Mouse (Mus musculus) midbrain, embryonic 10.5 days (tissue): ENCODE data around the gene Oxnad1. TPM values are rescaled to one million over a fixed set of nuclear protein-coding genes. Genes with fewer than 3 reads are reported as not detected.
"Not testable (repeated sequence)": the region's sequence is repeated elsewhere in the genome, so short reads cannot be mapped to it uniquely, and the experiment has no call there.

Source experiments
- DNase-seq: peaks from one replicate; pipeline ENCODE4 v3.0.0-alpha.2; 2017; ENCODE audit warnings: low spot score
- H3K27ac ChIP-seq: fragments of 300-500 bp; sonication (generic); replicated peaks from 2 replicates; pipeline ENCODE4 v1.5.1; 2016; ENCODE audit warnings: mild to moderate bottlenecking
- H3K27me3 ChIP-seq: fragments of 300-500 bp; sonication (generic); 2 replicates; pipeline ENCODE4 v1.6.1; 2016; ENCODE audit warnings: low read depth, mild to moderate bottlenecking; ENCODE audit not compliant: poor library complexity, severe bottlenecking
- H3K36me3 ChIP-seq: fragments of 300-500 bp; sonication (generic); 2 replicates; pipeline ENCODE4 v1.6.1; 2016; ENCODE audit warnings: mild to moderate bottlenecking, moderate library complexity
- H3K4me1 ChIP-seq: fragments of 300-500 bp; sonication (generic); 2 replicates; pipeline ENCODE4 v1.6.1; 2016
- H3K4me3 ChIP-seq: fragments of 300-500 bp; sonication (generic); 2 replicates; pipeline ENCODE4 v1.5.1; 2016; ENCODE audit warnings: mild to moderate bottlenecking, moderate library complexity
- H3K9me3 ChIP-seq: fragments of 300-500 bp; sonication (generic); replicated peaks from 2 replicates; pipeline ENCODE4 v1.6.1; 2016; ENCODE audit warnings: mild to moderate bottlenecking
- WGBS: fragments of 180-500 bp; shearing (Covaris S2); methylation state at CpG from one replicate; pipeline ENCODE4 v1.1.7; 2016; 5-methylcytosine and 5-hydroxymethylcytosine counted together
- polyA plus RNA-seq: library from polyadenylated mRNA; unstranded; fragments of >200 nt; fragmentation: Nextera tagmentation; extraction: Ambion mirVana; gene quantifications from 2 replicates; pipeline ENCODE4 v1.2.1, GENCODE M21; 2016

Gene Oxnad1
- polyA plus RNA-seq, 1 experiment from 2014 or later: 26.7 TPM

DNA sequence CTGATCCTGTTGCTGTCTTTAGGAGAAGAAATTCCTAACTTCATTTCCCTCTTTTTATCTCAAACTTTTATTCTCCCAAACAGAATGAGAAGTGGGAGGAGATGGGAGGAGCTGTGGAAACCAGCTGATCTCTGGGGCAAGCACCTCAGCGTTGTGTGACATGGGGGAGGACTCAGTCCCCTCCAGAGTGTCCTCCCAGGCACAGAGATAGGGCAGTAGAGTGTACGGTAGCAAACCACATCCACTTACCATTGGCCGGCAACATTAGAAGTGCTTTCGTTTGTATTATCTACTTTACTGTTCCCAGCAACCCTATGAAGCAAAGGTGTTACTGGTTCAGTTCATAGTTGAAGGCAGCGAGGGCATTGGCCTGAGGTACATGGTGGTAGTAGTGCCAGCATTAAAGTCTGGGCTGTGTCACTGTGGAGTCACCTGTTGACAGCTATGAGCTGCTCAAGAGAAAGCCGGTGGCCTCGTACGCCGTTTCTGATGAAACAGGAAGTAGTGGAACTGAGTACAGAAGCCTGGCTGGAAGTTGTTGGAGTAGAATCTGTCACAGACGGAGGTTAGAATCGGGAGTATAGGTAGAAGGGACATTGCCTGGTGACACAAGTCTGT lies 8.4 kb downstream of the Oxnad1 start:
- no peaks in the 10 kb centered on the region for H3K9me3 ChIP-seq
- 89% methylated on average over 11 of the region's 11 CpGs for WGBS
- no peak overlapping the region for H3K27ac ChIP-seq
- no peaks in the 10 kb centered on the region for H3K27me3 ChIP-seq
- no peak for DNase-seq
- no peaks in the 10 kb centered on the region for H3K4me1 ChIP-seq
- H3K4me3 ChIP-seq: no peak overlapping the region
- H3K36me3 ChIP-seq: peaks cover 72% of the 10 kb centered on the region

DNA sequence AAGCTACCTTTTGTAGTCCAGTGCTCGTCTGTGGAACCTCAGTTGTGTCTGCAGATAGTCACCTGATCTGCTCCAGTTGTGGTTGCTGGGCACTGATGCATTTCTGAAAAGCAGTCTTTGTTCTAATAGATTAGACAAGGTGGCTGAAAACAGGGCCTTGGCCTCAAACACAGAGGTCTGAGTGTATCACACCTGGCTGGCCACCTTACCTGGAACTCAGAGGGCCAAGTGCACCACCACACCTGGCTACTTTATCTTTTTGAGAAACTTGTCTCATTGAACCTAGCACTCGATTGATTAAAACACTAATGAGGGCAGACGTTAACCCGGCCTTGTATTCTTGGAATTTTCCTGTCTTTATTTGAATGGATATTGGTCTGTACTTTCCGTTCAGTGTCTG lies 10.5 kb downstream of the Oxnad1 start:
- H3K9me3 ChIP-seq: no peaks in the 10 kb centered on the region
- WGBS: 91% methylated on average over 5 of the region's 5 CpGs
- no peak for DNase-seq
- H3K4me3 ChIP-seq: no peak overlapping the region
- H3K27ac ChIP-seq: no peak overlapping the region
- H3K4me1 ChIP-seq: no peaks in the 10 kb centered on the region
- H3K27me3 ChIP-seq: no peaks in the 10 kb centered on the region
- peaks cover 93% of the 10 kb centered on the region for H3K36me3 ChIP-seq

DNA sequence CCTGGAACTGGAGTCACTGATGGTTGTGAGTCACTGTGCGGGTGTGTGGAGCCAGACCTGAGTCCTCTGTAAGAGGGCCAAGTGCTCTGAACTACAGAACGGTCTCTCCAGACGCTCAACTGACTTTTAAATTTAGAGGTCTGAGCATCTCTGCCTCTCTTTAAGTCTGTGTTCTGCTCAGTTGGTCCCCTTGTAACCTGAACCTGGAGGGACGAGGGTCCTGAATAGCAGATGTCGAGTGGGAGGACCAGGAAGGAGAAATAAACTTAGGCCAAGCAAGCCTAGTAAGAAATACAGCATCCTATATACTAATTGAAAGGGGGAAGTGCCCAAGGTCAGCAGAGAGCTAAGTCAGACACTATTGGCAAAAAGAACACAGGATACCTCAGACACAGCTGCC lies 11.6 kb downstream of the Oxnad1 start:
- no peak overlapping the region for H3K27ac ChIP-seq
- H3K4me1 ChIP-seq: no peaks in the 10 kb centered on the region
- no peaks in the 10 kb centered on the region for H3K9me3 ChIP-seq
- WGBS: 91% methylated on average over 5 of the region's 5 CpGs
- peaks cover 94% of the 10 kb centered on the region for H3K36me3 ChIP-seq
- no peak for DNase-seq
- no peaks in the 10 kb centered on the region for H3K27me3 ChIP-seq
- no peak overlapping the region for H3K4me3 ChIP-seq

DNA sequence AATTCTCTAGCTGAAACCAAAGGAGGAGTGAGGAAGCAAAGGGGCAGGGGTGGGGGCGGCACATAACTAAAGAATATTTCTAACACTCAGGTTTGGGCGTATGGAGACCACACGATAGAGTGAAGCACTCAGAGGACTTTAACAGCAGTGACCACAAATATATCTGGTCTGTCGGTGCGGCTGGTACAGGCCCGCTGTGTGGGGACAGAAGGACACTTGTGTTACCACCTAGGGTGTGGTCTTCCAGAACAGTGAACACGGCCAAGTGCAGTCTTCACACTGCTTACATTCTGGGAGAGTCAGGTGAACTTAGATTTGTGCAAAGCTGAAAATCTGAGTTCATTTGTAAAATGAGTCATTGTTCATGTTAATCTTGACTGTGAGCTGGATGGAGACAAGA lies 12.5 kb downstream of the Oxnad1 start:
- no peak overlapping the region for H3K27ac ChIP-seq
- no peak overlapping the region for H3K4me3 ChIP-seq
- DNase-seq: no peak
- 96% methylated on average over 7 of the region's 7 CpGs for WGBS
- peaks cover 94% of the 10 kb centered on the region for H3K36me3 ChIP-seq
- no peaks in the 10 kb centered on the region for H3K27me3 ChIP-seq
- no peaks in the 10 kb centered on the region for H3K4me1 ChIP-seq
- H3K9me3 ChIP-seq: no peaks in the 10 kb centered on the region

DNA sequence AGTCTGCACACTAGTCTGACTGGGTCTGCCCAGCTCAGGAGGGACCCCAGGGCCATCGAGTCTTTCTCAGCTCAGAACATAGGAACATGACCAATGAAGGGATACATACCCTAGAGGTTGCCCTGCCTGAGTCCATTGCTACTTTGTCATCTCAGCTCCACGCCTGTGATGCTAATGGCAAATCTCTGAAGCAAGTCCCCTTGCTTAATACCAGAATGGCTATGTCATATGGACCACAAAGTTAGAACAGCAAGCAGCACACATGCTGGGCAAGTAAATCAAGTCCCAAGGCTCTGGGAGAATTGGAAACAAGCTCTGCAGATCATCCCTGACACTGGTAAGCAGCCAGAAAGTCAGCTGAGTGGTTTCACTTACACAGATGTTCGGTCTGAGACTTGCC lies 13.8 kb downstream of the Oxnad1 start:
- peaks cover 93% of the 10 kb centered on the region for H3K36me3 ChIP-seq
- H3K4me1 ChIP-seq: no peaks in the 10 kb centered on the region
- no peak overlapping the region for H3K4me3 ChIP-seq
- H3K27me3 ChIP-seq: no peaks in the 10 kb centered on the region
- no peak for DNase-seq
- H3K27ac ChIP-seq: no peak overlapping the region
- H3K9me3 ChIP-seq: no peaks in the 10 kb centered on the region
- WGBS: 92% methylated on average over 3 of the region's 3 CpGs

DNA sequence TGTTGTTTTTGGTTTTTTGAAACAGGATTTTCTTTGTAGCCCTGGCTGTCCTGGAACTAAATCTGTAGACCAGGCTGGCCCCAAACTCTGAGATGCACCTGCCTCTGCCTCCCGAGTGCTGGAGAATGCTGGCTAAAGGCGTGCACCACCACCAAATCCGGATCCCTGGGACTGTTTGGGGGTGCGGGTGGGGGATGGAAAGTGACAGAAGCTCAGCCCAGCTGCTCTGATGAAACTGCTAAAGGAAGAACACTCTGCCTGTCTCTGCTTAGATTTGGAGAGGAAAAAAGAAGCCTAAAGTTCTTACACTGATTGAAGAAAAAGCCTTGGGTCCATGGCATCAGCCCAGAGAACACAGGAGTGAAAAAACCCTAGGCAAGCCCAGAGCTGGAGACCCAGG lies 18.4 kb downstream of the Oxnad1 start:
- Histone ChIP-seq H3K27ac (no peak overlapping the region), H3K4me3 (no peak overlapping the region), H3K4me1 (no peaks in the 10 kb centered on the region), H3K27me3 (no peaks in the 10 kb centered on the region), H3K9me3 (no peaks in the 10 kb centered on the region), H3K36me3 (peaks cover 53% of the 10 kb centered on the region)
- 90% methylated on average over 4 of the region's 4 CpGs for WGBS
- DNase-seq: no peak

DNA sequence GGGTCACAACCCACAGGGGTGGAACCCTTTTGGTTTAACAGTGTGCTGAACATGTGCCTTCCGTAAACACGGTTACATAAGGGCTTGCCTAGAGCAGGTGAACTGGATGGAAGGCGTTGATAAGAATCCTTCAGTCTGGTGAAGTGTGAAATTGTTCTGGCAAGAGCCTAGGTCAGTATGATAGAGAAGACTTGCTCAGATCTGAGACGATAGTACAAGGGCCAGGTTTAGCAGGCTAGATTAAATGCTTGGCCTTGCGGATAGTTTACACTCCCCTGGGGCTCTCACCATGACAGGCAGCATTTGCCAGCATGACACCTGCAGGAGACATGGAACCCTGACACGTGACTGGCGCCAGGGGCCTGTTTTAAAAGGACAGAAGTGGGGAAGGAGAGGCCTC lies 20.5 kb downstream of the Oxnad1 start:
- no peak overlapping the region for H3K27ac ChIP-seq
- no peak overlapping the region for H3K4me3 ChIP-seq
- no peaks in the 10 kb centered on the region for H3K9me3 ChIP-seq
- H3K27me3 ChIP-seq: no peaks in the 10 kb centered on the region
- no peaks in the 10 kb centered on the region for H3K4me1 ChIP-seq
- H3K36me3 ChIP-seq: peaks cover 32% of the 10 kb centered on the region
- no peak for DNase-seq
- WGBS: 69% methylated on average over 7 of the region's 7 CpGs

DNA sequence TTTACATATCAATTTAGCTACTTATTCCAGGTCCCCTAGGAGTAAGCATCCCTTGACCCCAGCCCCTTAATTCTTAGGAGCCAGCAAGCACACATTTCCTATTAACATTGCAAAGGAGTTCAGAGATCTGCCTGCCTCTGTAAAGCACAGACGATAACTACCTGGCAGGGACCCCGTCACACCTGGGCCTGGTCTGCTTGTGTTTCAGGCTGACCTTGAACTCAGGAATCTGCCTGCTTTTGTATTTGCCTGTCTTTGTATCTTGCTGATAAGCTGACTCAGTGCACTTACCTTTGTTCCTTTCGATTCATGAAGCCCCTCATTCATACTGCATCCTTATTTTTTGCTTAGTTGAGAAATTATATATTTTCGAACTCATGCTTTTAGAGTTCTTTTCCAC lies 21.7 kb downstream of the Oxnad1 start:
- DNase-seq: no peak
- Histone ChIP-seq H3K27me3 (no peaks in the 10 kb centered on the region), H3K36me3 (peaks cover 23% of the 10 kb centered on the region), H3K4me3 (no peak overlapping the region), H3K4me1 (no peaks in the 10 kb centered on the region), H3K9me3 (no peaks in the 10 kb centered on the region), H3K27ac (no peak overlapping the region)
- 89% methylated on average over 4 of the region's 4 CpGs for WGBS

DNA sequence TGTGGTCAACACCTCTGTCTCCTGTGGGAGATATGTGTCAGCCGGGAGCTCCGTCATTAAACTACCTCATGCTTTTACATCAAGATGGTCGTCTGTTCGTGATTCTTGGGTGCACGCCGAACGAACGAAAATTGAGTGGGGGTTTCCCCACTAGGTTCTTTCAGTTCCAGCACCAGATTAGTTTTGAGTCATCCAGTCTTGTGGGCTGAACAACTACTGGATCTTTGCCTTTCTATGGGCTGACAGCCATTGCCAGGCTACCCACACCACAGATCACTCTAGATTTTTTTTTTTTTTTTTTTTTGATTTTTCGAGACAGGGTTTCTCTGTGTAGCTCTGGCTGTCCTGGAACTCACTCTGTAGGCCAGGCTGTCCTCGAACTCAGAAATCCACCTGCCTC lies 26.9 kb downstream of the Oxnad1 start:
- H3K27me3 ChIP-seq, H3K9me3 ChIP-seq, H3K27ac ChIP-seq, H3K4me3 ChIP-seq, H3K36me3 ChIP-seq, H3K4me1 ChIP-seq, DNase-seq: not testable (repeated sequence)
- 88% methylated on average over 10 of the region's 10 CpGs for WGBS

DNA sequence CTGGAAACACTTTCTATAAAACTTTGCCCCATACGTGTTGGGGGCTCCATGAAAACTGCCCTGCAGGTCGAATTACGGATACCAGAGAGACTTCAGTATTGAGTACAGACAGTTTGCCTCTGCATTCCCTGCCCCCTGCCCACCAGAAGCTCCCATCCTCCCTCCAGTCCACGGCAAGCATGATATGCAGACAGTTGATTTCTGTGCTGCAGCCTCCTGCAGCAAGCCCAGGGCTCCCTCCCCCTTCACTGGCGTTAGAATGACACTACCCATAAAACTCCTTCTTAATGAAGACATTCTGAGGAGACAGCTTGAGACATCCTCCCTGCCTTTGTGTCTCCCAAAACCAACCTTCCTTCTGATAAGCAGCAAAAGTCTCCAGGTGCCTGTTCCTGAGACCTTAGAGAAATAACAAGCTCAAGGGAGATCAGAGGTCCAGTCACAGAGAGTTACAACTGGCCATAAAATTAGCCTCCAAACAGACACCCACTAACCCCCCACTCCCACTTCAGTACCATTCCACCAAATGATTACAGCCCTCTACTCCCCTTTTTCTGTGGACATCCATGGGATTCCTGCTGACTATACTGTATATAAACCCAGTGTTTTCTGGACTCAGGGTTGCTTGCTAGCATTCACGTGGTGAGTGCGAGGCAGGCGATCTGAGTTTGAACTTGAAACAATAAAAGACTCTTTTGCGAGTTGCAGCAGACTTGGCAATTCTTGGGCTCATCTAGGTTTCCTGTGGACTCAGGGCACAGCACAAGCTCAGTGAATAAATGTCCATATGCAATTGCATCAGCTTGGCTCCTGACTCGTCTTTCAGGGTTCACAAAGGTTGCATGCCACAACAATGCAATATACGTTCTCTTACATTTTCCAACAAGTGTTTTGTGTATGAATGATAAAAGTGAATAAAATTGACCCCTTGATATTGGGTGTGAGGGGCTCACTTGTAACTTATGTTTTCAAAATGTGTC lies 36.1 kb downstream of the Oxnad1 start:
- no peaks in the 10 kb centered on the region for H3K9me3 ChIP-seq
- WGBS: 77% methylated on average over 11 of the region's 11 CpGs
- DNase-seq: no peak

DNA sequence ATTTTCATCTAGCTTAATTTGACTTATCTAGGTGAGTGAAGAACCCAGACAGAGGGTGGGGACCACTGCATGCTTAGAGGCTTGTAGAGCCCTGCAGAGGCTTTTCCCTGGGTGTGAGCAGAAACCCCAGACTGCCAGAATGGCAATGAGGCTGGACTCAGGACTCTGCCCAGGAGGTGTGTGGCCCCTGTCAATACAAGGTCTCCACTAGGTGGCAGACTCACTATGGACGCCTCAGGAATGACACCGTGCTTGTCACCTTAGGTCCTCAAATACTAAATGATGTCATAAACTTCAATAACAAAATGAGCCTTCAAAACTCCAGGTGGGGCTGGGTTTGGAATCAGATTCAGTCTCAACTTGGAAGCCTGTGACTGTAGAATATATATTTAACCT lies 36.7 kb downstream of the Oxnad1 start:
- 51% methylated on average over 2 of the region's 2 CpGs for WGBS
- no peak overlapping the region for H3K4me3 ChIP-seq
- H3K36me3 ChIP-seq: no peaks in the 10 kb centered on the region
- H3K4me1 ChIP-seq: no peaks in the 10 kb centered on the region
- no peaks in the 10 kb centered on the region for H3K27me3 ChIP-seq
- peak; percentile 18 for DNase-seq
- no peak overlapping the region for H3K27ac ChIP-seq
- no peaks in the 10 kb centered on the region for H3K9me3 ChIP-seq

More for the DNA sequence above, 36.1 kb downstream of the Oxnad1 start:
- no peak overlapping the region for H3K4me3 ChIP-seq
- no peaks in the 10 kb centered on the region for H3K36me3 ChIP-seq
- no peaks in the 10 kb centered on the region for H3K27me3 ChIP-seq
- no peak overlapping the region for H3K27ac ChIP-seq
- H3K4me1 ChIP-seq: no peaks in the 10 kb centered on the region

DNA sequence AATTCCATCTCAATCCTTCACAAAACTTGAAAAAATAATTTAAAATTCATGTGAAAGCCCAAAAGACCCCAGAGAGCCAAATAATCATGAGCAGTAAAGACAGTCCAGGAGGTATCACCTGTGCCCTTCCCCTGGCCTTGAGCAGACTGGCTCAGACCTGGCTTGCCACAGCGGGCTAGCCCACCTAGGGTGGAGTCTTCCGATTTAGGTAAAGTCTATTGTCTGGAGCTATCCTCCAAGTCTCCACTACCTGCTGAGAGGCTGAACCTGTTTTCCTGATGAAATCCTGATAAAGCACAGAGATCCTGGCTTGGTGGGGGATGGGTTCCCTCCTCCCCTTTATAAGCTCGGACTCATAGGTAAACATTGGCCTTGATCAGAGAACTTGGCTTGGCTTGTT lies 39.1 kb downstream of the Oxnad1 start:
- Histone ChIP-seq H3K27me3 (no peaks in the 10 kb centered on the region), H3K4me3 (no peak overlapping the region), H3K4me1 (no peaks in the 10 kb centered on the region), H3K36me3 (no peaks in the 10 kb centered on the region), H3K9me3 (no peaks in the 10 kb centered on the region), H3K27ac (no peak overlapping the region)
- DNase-seq: no peak
- WGBS: 55% methylated on average over 3 of the region's 3 CpGs

DNA sequence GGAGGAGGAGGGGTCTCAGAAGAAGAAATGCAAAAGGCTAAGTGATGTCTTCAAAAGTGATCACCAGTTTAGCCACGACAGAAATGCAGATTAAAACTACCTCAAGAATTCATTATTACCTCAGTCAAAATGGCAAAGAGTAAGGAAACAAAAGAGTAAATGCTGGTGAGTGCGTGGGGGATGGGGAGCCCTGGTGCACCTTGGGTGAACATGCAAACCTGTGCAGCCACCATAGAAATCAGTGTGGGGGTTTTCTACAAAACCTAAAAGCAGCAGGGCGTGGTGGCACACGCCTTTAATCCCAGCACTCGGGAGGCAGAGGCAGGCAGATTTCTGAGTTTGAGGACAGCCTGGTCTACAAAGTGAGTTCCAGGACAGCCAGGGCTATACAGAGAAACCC lies 40.1 kb downstream of the Oxnad1 start:
- not testable (repeated sequence) for DNase-seq, H3K27me3 ChIP-seq, H3K27ac ChIP-seq, H3K4me1 ChIP-seq, H3K36me3 ChIP-seq, H3K9me3 ChIP-seq, H3K4me3 ChIP-seq
- WGBS: 85% methylated on average over 5 of the region's 5 CpGs
